In the genomic region with DNA sequence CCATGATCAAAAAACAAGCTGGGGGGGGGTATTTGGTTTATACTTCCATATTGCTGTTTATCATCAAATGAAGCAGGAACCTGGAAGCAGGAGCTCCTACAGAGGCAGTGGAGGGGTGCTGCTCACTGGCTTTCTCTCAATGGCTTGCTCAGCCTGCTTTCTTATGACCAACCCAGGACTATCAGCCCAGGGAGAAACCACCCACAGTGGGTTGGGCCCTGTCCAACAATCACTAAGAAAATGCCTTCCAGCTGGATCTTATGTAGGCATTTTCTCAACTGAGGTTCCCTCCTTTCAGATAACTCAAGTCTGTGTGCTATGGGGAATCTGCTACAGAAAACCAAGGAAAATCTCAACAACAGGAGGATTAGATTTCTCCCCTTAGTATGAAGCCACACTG, we compare ENCODE assay signal across 13 mouse cellular contexts.
"Had no signal": no experiment of that assay in that cellular context is flagged by ENCODE, and none has a peak within 500 bp of the region (broad histone marks: within the 10 kb centered on the region; RNA-seq: fewer than 3 reads in every experiment).

No protein-coding gene starts in this region.

- DNase-seq: lung, adult 18-20 months; lung, embryonic 14.5 days; lung, postnatal 14 days; lung, postnatal 4 days; midbrain, embryonic 14.5 days; retina, postnatal 1 day; right cerebral cortex, adult 18-20 months; right cerebral cortex, postnatal 25 days; right cerebral cortex, postnatal 4 days; spleen, adult 18-20 months; thymus, adult 18-20 months; thymus, postnatal 14 days; thymus, postnatal 36 days had no signal
